Mouse (Mus musculus): ENCODE measurements around the gene Krtap10-10. TPM values are rescaled to one million over a fixed set of nuclear protein-coding genes. Genes with fewer than 3 reads are reported as not detected.
A peak's percentile ranks its signal among the peaks of the same experiment; 100 is the strongest.

Krtap10-10 gene
- polyA plus RNA-seq, 1 experiment: not detected

DNA sequence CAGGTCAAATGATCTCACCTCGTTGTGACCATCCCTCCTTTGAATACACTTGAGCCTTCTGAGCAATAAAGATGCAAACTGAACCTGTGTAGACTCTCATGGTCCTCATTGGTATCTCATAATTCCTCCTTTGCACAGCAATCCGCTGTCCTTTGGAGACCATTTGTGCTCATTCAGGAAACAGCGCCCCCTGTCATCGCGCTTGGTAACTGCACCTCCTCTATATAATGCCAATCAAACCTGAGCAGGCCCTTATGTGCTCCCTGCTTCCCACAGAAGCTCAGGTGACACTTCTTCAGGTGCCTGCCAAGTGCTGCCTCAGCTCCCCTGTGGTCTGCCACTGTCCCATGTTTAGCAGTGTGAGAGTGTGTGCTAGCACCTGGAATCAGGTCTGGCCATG lies 20.2 kb upstream of the Krtap10-10 start:
- Histone ChIP-seq H3K4me3 (ENCODE audit: insufficient read depth, low read length) (no peak overlapping the region), H3K27ac (ENCODE audit: insufficient read depth, low read depth, low read length) (no peak overlapping the region), H3K4me1 (ENCODE audit: control insufficient read depth, insufficient read depth, low read length) (no peaks in the 10 kb centered on the region)
- no peak for TF ChIP-seq POLR2A (IDR thresholded peaks at IDR 0.05; ENCODE audit: borderline replicate concordance, low read depth, low read length)
- TF ChIP-seq CTCF (IDR thresholded peaks at IDR 0.05; ENCODE audit: low read depth, low read length): peak; percentile 50; the same call in 1 of the 2 replicates

DNA sequence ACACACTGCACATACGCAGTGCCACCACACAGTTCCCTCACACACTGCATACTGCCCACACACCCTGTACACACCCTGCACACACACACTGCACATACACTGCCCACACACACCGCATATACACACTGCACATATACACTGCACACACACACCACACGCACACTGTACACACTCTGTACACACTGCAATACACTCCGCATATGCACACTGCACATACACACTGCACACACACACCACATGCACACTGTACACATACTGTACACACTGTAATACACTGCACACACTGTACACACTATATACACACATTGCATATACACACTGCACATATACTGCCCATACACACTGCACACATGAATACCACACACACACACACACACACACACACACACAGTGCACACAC lies 17.2 kb upstream of the Krtap10-10 start:
- TF ChIP-seq POLR2A (IDR thresholded peaks at IDR 0.05; ENCODE audit: borderline replicate concordance, low read depth, low read length) (no peak), CTCF (IDR thresholded peaks at IDR 0.05; ENCODE audit: low read depth, low read length) (no peak)
- no peak overlapping the region for H3K27ac ChIP-seq (ENCODE audit: insufficient read depth, low read depth, low read length)
- H3K4me1 ChIP-seq (ENCODE audit: control insufficient read depth, insufficient read depth, low read length): no peaks in the 10 kb centered on the region
- H3K4me3 ChIP-seq (ENCODE audit: insufficient read depth, low read length): no peak overlapping the region

DNA sequence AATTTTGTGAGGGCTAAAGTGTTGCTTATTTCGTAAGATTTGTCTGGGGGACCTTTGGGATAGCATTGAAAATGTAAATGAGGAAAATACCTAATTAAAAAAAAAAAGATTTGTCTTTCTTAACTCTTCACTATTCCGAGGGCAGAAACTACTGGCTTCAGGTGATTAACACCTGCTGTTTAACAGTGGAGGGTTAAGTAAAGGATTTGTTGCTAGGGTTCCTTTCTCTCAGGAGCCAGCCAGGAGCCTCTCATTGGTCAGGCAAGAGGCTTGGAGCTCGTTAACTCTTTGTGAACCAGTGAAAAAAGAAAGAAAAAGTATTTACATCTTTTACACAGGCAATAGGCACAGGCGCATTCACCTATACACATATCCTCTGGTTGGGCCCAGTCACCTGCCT lies 16.5 kb upstream of the Krtap10-10 start:
- TF ChIP-seq POLR2A (IDR thresholded peaks at IDR 0.05; ENCODE audit: borderline replicate concordance, low read depth, low read length) (no peak), CTCF (IDR thresholded peaks at IDR 0.05; ENCODE audit: low read depth, low read length) (no peak)
- Histone ChIP-seq H3K27ac (ENCODE audit: insufficient read depth, low read depth, low read length) (no peak overlapping the region), H3K4me1 (ENCODE audit: control insufficient read depth, insufficient read depth, low read length) (no peaks in the 10 kb centered on the region), H3K4me3 (ENCODE audit: insufficient read depth, low read length) (no peak overlapping the region)

DNA sequence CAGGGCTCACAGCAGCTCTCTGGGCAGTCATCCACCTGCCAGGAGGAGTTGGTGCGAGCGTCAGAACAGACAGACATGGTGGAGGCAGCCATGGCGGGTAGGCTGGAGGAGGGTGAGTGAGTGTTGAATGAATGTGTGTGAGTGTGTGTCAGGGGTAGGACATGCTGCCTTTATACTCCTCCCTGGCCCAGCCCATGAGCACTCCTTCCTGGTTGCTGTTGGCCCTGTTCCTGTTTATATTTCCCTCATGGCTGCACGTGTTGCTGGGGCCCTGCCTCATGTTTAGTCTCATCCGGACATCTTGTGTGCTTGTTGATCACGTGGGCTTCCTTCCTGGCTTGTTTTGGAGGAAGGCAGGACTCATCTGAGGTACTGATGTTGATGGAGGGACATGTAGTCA lies 8.8 kb upstream of the Krtap10-10 start, which contains the start of gene Krtap10-4:
Gene Krtap10-4 (minus strand): TSS at position 145 of the 400 bp plus-strand sequence.
- no peak within 1 kb of the TSS for H3K27ac ChIP-seq (ENCODE audit: insufficient read depth, low read depth, low read length)
- H3K4me1 ChIP-seq (ENCODE audit: control insufficient read depth, insufficient read depth, low read length): no peaks in the 10 kb centered on the region
- no peak within 1 kb of the TSS for H3K4me3 ChIP-seq (ENCODE audit: insufficient read depth, low read length)
- TF ChIP-seq POLR2A (IDR thresholded peaks at IDR 0.05; ENCODE audit: borderline replicate concordance, low read depth, low read length) (no peak), CTCF (IDR thresholded peaks at IDR 0.05; ENCODE audit: low read depth, low read length) (no peak)

DNA sequence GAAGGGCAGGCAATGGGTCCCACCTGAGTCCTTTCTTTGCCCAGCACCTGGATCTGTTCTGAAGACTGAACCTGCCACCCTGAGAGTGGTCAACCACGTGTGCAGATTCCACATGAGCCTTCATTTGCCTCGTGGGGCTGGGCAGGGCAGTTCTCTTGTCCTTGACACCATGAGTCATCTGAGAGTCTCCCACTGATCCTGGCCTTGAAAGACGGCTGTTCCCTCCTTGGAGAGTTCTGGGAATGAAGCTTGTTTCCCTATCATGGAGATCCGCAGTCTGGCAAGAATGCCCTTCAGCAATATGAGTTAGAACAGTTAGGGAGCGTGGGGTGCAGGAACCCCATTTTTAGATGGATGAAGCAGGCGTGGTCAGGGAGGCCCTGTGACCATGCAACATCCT lies 3.3 kb downstream of the Krtap10-10 start:
- Histone ChIP-seq H3K4me3 (ENCODE audit: insufficient read depth, low read length) (no peak overlapping the region), H3K27ac (ENCODE audit: insufficient read depth, low read depth, low read length) (no peak overlapping the region), H3K4me1 (ENCODE audit: control insufficient read depth, insufficient read depth, low read length) (no peaks in the 10 kb centered on the region)
- TF ChIP-seq CTCF (IDR thresholded peaks at IDR 0.05; ENCODE audit: low read depth, low read length) (no peak), POLR2A (IDR thresholded peaks at IDR 0.05; ENCODE audit: borderline replicate concordance, low read depth, low read length) (no peak)

DNA sequence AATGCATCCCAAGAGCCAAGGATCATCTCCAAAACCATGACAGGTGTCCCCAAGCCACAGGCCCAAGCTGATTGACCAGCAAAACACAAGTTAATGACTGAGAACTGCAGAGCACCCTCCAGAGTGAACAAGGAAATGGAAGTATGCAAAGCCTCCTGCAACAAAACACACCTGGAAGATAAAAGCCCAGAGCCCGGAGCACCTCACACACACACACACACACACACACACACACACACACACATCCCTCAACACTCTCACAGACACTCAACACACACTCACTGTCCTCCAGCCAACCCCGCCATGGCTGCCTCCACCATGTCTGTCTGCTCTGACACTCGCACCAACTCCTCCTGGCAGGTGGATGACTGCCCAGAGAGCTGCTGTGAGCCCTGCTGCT lies 10.8 kb downstream of the Krtap10-10 start, which contains the start of gene Gm36176:
Gene Gm36176 (plus strand): TSS at position 301 of the 400 bp plus-strand sequence.
- Histone ChIP-seq H3K27ac (ENCODE audit: insufficient read depth, low read depth, low read length) (no peak within 1 kb of the TSS), H3K4me3 (ENCODE audit: insufficient read depth, low read length) (no peak within 1 kb of the TSS), H3K4me1 (ENCODE audit: control insufficient read depth, insufficient read depth, low read length) (peaks cover 10% of the 10 kb centered on the region)
- TF ChIP-seq POLR2A (IDR thresholded peaks at IDR 0.05; ENCODE audit: borderline replicate concordance, low read depth, low read length) (no peak), CTCF (IDR thresholded peaks at IDR 0.05; ENCODE audit: low read depth, low read length) (no peak)

DNA sequence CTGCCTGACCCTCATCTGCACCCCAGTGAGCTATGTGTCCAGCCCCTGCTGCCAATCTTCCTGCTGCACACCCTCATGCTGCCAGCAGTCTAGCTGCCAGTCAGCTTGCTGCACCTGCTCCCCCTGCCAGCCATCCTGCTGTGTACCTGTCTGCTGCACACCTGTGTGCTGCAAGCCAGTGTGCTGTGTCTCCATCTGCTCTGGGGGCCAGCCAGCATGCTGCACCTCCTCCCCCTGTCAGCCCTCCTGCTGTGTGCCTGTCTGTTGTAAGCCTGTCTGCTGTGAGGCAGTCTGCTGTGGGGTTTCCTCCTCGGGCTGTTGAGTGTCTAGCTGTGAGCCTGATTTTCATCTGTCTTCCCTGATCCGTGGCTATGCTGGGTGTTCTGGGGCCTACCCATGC lies 11.2 kb downstream of the Krtap10-10 start:
- TF ChIP-seq POLR2A (IDR thresholded peaks at IDR 0.05; ENCODE audit: borderline replicate concordance, low read depth, low read length) (no peak), CTCF (IDR thresholded peaks at IDR 0.05; ENCODE audit: low read depth, low read length) (no peak)
- H3K4me3 ChIP-seq (ENCODE audit: insufficient read depth, low read length): no peak overlapping the region
- H3K27ac ChIP-seq (ENCODE audit: insufficient read depth, low read depth, low read length): no peak overlapping the region
- H3K4me1 ChIP-seq (ENCODE audit: control insufficient read depth, insufficient read depth, low read length): peaks cover 11% of the 10 kb centered on the region

DNA sequence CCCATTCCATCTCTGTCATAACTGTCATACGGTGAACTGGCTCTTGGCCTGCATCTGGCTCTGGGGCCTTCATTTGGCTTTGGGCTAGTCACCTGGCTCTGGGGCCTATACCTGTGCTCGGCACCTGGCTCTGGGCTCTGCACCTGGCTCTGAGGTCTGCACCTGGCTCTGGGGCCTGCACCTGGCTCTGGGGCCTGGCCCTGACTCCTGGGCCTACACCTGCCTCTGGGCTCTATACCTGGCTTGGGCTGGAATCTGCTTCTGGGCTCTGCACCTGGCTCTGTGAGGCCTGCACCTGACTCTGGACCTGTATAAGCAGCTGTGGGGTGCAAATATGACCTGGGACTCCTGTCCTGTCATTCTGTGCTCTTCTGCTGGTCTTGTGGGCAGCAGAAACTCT lies 11.8 kb downstream of the Krtap10-10 start:
- Histone ChIP-seq H3K4me1 (ENCODE audit: control insufficient read depth, insufficient read depth, low read length) (peaks cover 11% of the 10 kb centered on the region), H3K4me3 (ENCODE audit: insufficient read depth, low read length) (no peak overlapping the region)
- TF ChIP-seq CTCF (IDR thresholded peaks at IDR 0.05; ENCODE audit: low read depth, low read length): no peak
- TF ChIP-seq POLR2A (IDR thresholded peaks at IDR 0.05; ENCODE audit: borderline replicate concordance, low read depth, low read length): no peak

DNA sequence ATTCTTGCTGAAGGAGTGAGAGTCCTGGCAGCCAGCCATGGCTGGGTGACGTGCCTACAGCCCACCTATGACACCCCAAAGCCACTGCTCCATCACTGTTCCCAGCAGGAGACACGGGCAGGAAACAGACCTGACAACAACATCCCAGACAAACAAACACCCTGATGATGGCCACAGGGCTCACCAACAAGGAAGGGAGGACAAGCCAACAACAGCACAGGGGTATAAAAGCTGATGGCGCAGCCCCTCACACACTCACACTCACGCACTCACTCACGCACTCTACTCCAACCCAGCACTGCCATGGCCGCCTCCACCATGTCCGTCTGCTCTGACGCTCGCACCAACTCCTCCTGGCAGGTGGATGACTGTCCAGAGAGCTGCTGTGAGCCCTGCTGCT lies 16.8 kb downstream of the Krtap10-10 start, which contains the start of gene Gm10318:
Gene Gm10318 (plus strand): TSS at position 301 of the 400 bp plus-strand sequence.
- TF ChIP-seq POLR2A (IDR thresholded peaks at IDR 0.05; ENCODE audit: borderline replicate concordance, low read depth, low read length) (no peak), CTCF (IDR thresholded peaks at IDR 0.05; ENCODE audit: low read depth, low read length) (no peak)
- Histone ChIP-seq H3K4me3 (ENCODE audit: insufficient read depth, low read length) (no peak within 1 kb of the TSS), H3K4me1 (ENCODE audit: control insufficient read depth, insufficient read depth, low read length) (peaks cover 11% of the 10 kb centered on the region), H3K27ac (ENCODE audit: insufficient read depth, low read depth, low read length) (no peak within 1 kb of the TSS)

More for the DNA sequence above, 11.8 kb downstream of the Krtap10-10 start:
- no peak overlapping the region for H3K27ac ChIP-seq (ENCODE audit: insufficient read depth, low read depth, low read length)

DNA sequence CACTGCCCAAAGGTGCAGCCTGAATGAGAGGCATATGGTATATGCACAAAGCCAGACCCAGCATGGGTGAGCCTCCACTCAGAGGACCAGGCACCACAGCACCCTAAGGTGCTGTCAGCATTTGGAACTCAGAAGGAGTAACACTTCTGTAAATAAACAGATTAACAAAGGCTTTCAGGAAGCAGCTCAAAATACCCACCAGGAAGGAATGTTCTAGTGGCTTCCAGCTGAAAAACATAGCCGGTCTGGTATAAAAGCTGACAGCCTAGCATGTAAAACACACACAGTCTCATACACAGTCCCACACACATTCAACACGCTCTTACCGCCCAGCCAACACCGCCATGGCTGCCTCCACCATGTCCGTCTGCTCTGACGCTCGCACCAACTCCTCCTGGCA lies 25.9 kb downstream of the Krtap10-10 start, which contains the start of gene Gm3285:
Gene Gm3285 (plus strand): TSS at position 301 of the 400 bp plus-strand sequence.
- Histone ChIP-seq H3K27ac (ENCODE audit: insufficient read depth, low read depth, low read length) (no peak within 1 kb of the TSS), H3K4me1 (ENCODE audit: control insufficient read depth, insufficient read depth, low read length) (no peaks in the 10 kb centered on the region), H3K4me3 (ENCODE audit: insufficient read depth, low read length) (no peak within 1 kb of the TSS)
- TF ChIP-seq CTCF (IDR thresholded peaks at IDR 0.05; ENCODE audit: low read depth, low read length) (no peak), POLR2A (IDR thresholded peaks at IDR 0.05; ENCODE audit: borderline replicate concordance, low read depth, low read length) (no peak)

All from bone marrow macrophage, adult 2 months (primary cell).